Mouse (Mus musculus): ENCODE measurements around the gene St6galnac3.

DNA sequence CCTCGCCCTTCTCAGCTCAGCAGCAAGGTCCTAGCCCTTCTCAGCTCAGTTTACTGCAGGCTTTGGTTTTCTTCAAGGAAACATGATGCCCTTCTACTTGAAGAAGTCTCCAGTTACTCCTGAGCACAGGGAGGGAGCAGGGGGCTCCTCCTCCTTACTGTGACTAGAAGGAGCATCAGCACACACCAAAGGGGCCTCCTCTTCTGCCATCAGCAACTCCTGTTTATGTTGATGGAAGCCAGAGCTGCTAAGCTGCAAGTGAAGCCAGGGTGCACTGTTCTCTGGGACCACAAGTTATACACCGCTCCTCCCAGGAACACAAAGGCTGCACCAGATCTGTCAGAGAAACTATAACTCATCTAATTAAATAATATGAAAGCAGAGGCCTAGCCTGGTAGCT is 34.4 kb downstream of the St6galnac3 start:
- TF ChIP-seq CTCF (IDR thresholded peaks at IDR 0.05; ENCODE audit: extremely low read depth, insufficient read depth, low read length) (no peak), POLR2A (IDR thresholded peaks at IDR 0.05; ENCODE audit: extremely low read depth, insufficient read depth, low read length) (no peak)
